Mouse (Mus musculus) hindbrain, embryonic 12.5 days (tissue): ENCODE measurements around the gene Gm29427. TPM values are rescaled to one million over a fixed set of nuclear protein-coding genes. Genes with fewer than 3 reads are reported as not detected.

ENCODE experiments used
- polyA plus RNA-seq: library from polyadenylated mRNA; unstranded; fragments of >200 nt; fragmentation: Nextera tagmentation; extraction: Ambion mirVana; gene quantifications from 2 replicates; pipeline ENCODE4 v1.2.1, GENCODE M21; 2016

Gene Gm29427
- polyA plus RNA-seq, 1 experiment from 2014 or later = 0.15 TPM

Other genes with a start within 250 kb of the Gm29427 start
- gene Zp3r, start 86.2 kb downstream of the Gm29427 start, polyA plus RNA-seq = not detected in 2 replicates
- gene C4bp, start 54.2 kb downstream of the Gm29427 start, polyA plus RNA-seq = not detected in 2 replicates
- 19.2 and 19.9 TPM in 2 replicates for gene Yod1, start 1.5 kb upstream of the Gm29427 start, polyA plus RNA-seq
- gene Pfkfb2, start 13.5 kb upstream of the Gm29427 start, polyA plus RNA-seq = 17.0 and 17.8 TPM in 2 replicates
- 1.2 and 1.3 TPM in 2 replicates for gene AA986860, start 16.2 kb upstream of the Gm29427 start, polyA plus RNA-seq
- not detected in 2 replicates for gene Fcamr, start 85.1 kb upstream of the Gm29427 start, polyA plus RNA-seq
- not detected in 2 replicates for gene Pigr, start 110.9 kb upstream of the Gm29427 start, polyA plus RNA-seq
- gene Fcmr, start 149.9 kb upstream of the Gm29427 start, polyA plus RNA-seq = not detected in 2 replicates
- gene Il24, start 171.7 kb upstream of the Gm29427 start, polyA plus RNA-seq = not detected in 2 replicates
- not detected in 2 replicates for gene Il20, start 195.7 kb upstream of the Gm29427 start, polyA plus RNA-seq
- not detected in 2 replicates for gene Il19, start 224.3 kb upstream of the Gm29427 start, polyA plus RNA-seq